Mouse (Mus musculus) R1 (cell line): Measurements from ENCODE around the gene Fam151a.
A peak's percentile ranks its signal among the peaks of the same experiment; 100 is the strongest.
"Not testable (repeated sequence)": the region's sequence is repeated elsewhere in the genome, so short reads cannot be mapped to it uniquely, and the experiment has no call there.

ENCODE experiments used
- DNase-seq: peaks from one replicate; pipeline ENCODE4 v3.0.0-alpha.2; 2018; ENCODE audit warnings: low read depth, low spot score

Fam151a gene

DNA sequence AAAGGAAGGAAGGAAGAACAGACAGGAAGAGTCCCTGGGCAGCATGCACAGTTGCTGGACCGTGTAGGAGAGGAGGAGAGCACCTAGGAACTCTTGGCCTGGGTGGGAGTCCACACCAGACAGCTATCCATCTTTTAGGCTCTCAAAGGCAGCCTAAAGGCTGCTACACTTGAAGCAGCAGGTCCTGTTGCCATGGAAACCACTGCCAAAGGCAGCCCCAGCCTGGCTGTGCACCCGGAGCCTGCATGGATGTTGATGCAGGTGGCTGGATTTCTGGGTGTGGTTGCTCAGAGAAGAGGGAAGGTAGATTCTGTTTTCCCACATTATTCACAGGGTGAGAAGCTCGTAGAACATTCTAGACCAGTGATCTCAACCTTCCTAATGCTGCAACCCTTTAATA, 43.3 kb downstream of the Fam151a start:
- peak; percentile 81 for DNase-seq

DNA sequence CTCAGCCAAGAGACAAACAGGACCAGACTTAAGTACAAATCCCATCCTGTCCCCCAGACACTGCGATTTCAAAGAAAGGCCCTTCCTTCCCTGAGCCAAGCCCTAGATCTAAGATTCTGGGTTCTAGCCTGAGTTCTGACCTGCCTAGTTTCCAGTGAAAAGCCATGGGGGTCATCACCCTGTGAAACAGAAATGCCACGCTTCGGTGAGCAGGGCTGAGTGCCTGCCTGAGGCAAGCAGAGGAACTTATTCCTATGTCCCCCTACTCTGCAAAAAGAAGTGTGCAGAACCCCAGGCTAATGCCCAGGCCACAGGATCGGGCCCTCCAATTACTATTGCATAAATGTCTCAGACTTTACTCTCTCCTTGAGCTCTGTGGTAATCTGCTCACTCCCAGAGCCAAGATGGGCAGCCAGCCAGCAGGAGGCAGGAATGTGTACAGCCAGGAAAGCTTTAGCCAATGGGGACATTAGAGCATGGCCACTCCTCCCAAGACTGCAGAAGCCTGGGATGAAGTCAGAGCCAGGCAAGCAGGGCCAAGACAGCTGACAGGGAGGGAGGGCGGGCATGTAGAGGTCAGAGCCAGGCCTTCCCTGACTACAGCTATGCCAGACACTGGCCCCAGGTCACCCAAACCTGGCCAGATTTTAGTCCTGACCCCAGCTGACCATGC, 44.6 kb downstream of the Fam151a start:
- DNase-seq, result no peak

DNA sequence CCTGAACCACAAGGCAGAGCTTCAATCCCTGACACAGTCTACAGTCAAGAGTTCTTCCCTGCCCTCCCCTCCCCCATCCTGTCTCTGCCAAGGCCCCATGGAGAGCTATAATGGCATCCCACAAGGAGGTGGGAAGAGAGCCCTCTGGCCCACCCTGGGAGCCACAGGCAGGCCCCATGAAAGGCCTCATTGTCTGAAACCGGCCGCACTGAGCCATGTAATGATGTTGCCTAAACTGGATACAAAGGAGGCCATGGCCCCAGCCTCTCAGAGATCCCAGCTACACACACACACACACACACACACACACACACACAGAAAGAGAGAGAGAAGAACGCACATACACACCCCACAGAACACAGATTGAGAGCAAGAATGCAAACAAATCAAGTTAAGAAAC, 46.4 kb downstream of the Fam151a start:
- no peak for DNase-seq

DNA sequence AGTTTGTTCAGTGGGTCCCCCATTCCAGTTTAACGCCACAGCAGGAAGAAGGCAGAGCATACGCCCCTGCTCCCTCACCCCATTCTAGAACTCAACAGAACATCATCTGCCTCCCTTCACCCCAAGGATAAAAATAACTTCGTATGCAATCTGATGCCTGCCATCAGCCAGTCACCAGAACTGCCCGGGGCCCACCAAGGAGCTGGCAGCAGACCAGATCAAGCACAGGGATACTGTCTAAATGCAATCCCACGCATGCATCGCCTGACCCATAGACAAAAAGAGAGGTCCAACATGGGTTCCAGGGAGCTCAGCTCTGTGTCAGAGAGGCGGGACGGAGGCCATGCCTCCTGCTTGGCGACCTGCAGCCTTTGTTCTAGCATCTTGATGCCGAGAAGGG, 49.4 kb downstream of the Fam151a start:
- DNase-seq, result no peak

DNA sequence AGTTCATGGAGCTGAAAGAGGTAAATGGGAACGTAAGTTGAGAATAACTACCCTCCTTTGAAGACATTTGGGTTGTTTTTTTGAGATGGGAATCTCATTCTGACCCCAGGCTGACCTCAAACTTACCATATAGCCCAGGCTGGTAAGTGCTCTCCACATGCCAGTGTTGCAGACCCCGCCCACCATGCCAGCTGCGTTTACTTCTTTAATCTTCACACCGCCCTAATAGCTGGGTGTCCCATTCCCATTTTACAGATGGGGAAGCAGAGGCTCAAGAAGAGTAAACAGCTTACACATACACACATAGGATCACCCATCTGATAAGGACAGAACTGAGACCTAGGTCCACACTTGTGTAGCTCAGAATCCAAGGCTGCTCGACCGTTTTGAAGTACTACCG, 51.1 kb downstream of the Fam151a start:
- no peak for DNase-seq

DNA sequence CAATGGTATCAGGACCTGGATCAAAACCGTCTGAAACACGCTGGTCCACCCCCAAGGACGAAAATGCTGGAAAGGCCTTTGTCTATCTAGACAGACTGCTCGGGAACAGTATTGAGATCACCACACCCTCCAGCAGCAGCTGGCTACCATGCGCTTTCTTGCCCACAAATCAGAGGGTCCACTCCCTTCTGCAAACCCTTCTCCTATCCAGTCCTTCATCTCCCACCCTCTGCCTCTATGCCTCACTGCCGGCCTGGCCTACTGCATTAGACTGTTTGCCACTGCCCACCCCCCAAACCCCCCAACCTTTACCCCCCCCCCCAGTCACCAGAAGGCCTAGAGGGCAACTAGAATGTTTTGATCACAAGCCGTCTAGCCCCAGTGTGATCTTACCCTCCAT, 51.7 kb downstream of the Fam151a start:
- DNase-seq, result no peak

DNA sequence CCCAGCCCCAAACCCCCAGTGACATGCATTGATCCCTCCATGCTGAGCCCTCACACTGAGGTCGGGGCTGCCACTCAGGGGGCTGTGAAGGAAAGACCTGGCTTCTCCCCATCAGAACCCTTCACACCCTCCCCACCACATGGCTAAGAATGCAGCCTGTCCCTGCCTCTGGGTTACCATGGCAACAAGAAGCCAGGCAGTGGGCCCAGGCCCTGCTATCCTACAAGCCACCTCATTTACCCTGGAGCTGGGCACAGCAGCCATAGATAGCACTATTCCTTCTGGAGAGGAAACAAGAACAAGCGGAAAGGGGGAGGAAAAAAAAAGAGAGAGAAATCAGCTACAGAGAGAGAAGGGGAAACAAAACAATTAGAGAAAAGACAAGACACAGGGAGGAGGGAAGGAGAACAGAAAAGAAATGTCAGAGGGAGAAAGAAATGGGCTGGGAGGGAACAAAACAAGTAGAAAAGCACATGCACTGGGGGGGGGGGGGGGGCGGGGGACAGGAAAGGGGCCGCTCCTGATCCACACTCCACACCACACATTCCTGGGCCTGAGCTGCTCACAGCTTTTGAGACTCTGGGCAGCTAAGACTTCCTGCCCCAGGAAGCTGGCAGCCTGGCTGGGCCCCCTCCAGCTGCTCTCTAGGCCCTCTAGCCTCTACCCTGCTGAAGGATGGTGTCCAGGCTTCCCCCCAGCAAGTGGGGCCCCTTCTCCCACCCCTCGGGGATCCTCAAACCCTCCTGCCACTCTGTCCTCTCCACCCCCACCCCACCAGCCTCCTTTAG, 52.3 kb downstream of the Fam151a start:
- peak; percentile 69 for DNase-seq

DNA sequence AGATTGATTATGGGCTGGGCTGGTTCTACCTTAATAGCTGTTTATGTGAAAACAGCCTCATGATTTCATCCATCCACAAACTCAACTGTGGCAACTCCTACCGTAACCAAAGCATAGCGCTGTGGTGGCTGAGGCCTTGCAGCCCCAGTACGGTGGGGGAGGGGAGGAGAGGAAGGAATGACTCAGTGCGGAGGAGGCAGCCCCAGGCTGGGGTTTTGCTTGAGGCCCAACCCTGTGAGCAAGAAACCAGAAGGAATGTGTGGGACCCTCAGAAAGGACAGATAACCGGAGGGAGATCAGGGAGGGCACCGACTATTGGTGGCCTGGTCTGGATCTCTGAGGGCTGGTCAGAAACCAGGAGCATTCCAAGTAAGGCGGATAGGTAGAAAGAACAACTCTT, 54.1 kb downstream of the Fam151a start:
- no peak for DNase-seq

DNA sequence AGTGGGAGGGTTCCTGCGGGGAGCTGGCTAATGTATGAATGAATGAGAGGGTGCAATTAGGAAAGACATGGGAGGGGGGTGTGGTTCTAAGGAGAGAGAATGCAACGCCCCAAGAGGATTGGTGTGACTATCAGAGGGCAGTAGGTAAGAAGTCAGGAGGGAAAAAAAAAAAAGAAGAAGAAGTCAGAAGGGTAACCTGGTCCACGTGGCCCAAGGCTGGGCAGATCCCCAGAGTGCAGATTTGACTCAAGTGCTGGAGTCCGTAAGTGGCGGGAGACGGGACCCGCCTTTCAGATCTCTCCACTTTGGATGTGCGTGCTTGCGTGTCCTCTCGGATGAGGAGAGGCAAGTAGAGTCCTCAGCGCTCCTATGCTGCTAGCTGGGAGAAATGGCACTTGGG, 54.9 kb downstream of the Fam151a start:
- DNase-seq, result no peak

DNA sequence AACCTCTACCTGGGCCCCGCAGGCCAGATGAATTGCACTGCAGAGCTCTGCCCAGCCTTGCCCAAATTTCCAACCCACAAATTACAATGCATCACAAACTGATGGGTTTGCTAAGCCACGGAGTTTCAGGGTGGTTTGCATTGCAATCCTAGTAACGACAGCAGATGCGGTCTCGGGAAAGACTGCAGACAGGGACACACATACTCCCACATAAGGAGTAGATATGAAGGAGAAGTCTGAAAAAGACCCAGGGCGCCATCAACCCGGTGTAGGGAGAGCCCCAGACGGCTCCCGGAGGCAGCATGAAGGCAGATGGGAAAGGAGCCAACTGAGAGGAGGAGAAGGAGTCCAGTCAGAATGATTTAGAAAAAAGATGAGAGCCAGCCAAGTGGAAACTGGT, 56.0 kb downstream of the Fam151a start:
- DNase-seq, result no peak

DNA sequence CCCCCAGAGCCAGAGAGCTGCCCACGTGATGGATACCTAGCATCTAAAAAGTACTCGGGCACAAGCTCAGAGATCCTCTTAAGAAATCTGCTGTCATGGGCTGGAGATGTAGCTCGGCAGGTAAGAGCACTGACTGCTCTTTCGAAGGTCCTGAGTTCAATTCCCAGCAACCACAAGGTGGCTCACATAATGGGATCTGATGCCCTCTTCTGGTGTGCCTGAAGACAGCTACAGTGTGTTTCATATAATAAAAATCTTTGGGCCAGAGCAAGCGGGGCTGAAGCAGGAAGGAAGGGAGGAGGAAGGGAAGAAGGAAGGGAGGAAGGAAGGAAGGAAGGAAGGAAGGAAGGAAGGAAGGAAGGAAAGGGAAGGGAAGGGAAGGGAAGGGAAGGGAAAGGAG, 56.5 kb downstream of the Fam151a start:
- DNase-seq, result not testable (repeated sequence)

DNA sequence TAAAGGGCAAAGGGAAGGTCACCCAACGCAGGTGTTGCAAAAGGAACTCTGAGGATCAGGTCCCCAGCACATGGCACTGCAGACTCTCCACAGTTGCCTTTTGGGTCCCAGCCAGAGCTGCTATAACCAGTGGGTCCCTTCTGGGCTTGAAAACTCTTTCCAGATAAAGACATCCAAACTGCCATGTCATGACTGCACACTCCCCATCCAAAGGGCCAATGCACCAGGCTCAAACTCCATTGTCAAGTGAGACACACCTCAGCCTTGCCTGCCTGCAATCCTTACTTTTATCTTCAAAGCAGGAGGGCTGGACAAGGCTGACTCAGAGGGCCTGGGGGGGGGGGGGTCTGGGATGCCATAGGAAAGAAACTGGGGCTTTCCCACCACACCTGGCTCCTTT, 57.2 kb downstream of the Fam151a start:
- no peak for DNase-seq

DNA sequence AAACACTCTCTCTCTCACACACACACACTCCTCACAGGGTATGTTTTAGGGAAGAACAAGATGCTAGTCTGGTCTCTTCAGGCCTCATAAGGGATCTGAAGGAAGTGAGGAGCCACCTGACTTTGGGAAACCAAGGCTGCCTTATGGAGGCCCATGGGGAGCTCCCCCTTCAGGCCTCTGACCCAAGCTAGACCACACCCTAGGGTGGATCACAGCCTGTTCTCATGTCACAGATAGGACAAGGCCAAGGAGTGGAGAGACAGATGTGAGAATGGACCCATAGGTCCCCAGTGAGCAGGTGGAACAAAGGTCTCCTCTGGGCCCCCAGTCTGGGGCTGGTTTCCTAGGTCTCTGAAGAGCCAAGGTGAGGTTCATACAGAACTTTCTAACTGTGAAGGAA, 58.6 kb downstream of the Fam151a start:
- DNase-seq, result no peak

DNA sequence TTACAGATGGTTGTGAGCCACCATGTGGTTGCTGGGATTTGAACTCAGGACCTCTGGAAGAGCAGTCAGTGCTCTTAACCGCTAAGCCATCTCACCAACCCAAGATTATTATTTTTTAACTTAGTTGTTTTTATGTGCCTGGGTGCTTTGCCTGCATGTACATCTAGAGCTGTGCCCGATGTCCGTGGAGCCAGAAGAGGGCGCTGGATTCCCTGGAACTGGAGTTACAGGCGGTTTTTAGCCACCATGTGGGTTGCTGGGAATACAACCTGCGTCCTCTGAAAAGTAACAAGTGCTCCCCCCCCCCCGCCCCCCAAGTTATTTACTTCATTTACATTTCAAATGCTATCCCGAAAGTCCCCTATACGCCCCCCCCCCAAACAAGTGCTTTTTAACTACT, 60.1 kb downstream of the Fam151a start:
- DNase-seq, result peak; percentile 46

DNA sequence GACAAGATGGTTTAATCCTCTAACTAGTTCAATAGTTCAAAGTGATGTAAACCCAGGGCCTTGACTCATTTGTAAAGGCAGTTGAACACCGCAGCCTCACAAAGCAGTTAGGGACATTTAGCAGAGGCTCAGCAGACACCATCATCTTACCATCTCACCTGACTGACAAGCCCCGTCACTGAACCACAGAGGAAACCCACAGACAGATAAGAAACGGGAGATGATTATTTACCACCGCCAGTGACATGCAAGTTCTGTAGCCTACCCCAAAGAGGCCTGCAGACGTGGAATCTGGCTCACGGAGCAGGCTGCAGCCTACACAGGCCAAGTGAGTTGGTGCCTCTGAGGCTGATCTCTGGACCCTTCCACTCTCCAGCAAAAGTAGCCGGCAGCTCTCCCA, 60.6 kb downstream of the Fam151a start:
- DNase-seq, result no peak

DNA sequence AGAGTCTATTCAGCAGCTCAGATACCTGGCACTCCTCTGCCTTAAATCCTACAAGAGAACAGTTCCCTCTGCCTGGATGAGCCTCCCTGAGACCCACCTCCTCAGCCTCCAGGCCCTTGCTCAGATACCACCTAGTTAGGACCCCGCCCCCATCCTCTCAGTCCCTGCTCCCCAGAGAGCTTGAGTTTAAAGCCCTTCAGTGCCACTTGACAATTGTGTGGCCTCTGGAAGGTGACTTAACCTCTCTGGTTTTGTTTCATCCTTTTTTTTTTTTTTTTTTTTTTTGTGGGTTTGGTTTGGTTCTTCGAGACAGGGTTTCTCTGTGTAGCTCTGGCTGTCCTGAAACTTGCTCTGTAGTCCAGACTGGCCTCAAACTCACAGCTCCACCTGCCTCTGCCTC, 61.6 kb downstream of the Fam151a start:
- DNase-seq, result no peak
